Mouse (Mus musculus) ES-E14 (cell line): ENCODE measurements around the gene 2410137M14Rik.

ENCODE experiments used
- CHD2 ChIP-seq: IDR thresholded peaks from 2 replicates; pipeline ENCODE4 v1.6.1; 2014; ENCODE audit warnings: mild to moderate bottlenecking, low read depth, low read length, inconsistent platforms
- HCFC1 ChIP-seq: IDR thresholded peaks from 2 replicates; pipeline ENCODE4 v1.6.1; 2012; ENCODE audit warnings: low read length, inconsistent platforms, borderline replicate concordance; ENCODE audit not compliant: insufficient read depth
- ZNF384 ChIP-seq: IDR thresholded peaks from 2 replicates; pipeline ENCODE4 v1.6.1; 2012; ENCODE audit warnings: low read depth, low read length, inconsistent platforms

GRCm38 (mm10) chr17:37022628-37023576 lies 41.9 kb upstream of the 2410137M14Rik start, which contains the start of gene Mog:
- TF ChIP-seq CHD2: no peak
- TF ChIP-seq ZNF384: no peak
- no peak for TF ChIP-seq HCFC1
